Mouse (Mus musculus) olfactory bulb, adult 2 months (tissue): ENCODE results near the gene Lrrc8a.

Source experiments
- CTCF ChIP-seq: fragments of 200-500 bp; IDR thresholded peaks from 2 replicates; pipeline ENCODE4 v1.5.1; 2012; ENCODE audit warnings: low read depth, mild to moderate bottlenecking, low read length, moderate library complexity; ENCODE audit not compliant: insufficient read depth
- POLR2A ChIP-seq: fragments of 200-500 bp; IDR thresholded peaks from 2 replicates; pipeline ENCODE4 v1.6.1; 2012; ENCODE audit warnings: mild to moderate bottlenecking, low read depth, low read length, moderate library complexity; ENCODE audit not compliant: insufficient read depth

- no peak for TF ChIP-seq POLR2A
- TF ChIP-seq CTCF = no peak
Observed at GRCm38 (mm10) chr2:30309351-30309750, 71.8 kb downstream of the Lrrc8a start.
